Mouse (Mus musculus) hindbrain, embryonic 16.5 days (tissue): ENCODE data around the gene Kcnt1. TPM values are rescaled to one million over a fixed set of nuclear protein-coding genes. Genes with fewer than 3 reads are reported as not detected.
A peak's percentile ranks its signal among the peaks of the same experiment; 100 is the strongest.

Source experiments
- ATAC-seq: fragments of 200-750 bp; cut with Nextera tagmentation; 2 replicates; pipeline ENCODE4 v1.8.0; 2017; ENCODE audit warnings: moderate TSS enrichment, moderate library complexity
- H3K27ac ChIP-seq: fragments of 300-500 bp; sonication (generic); 2 replicates; pipeline ENCODE4 v1.5.1; 2014; ENCODE audit warnings: low read depth, mild to moderate bottlenecking, control low read depth, low read length, moderate library complexity
- H3K27me3 ChIP-seq: fragments of 300-500 bp; sonication (generic); replicated peaks from 2 replicates; pipeline ENCODE4 v1.6.1; 2014; ENCODE audit warnings: low read length; ENCODE audit not compliant: control insufficient read depth, insufficient read depth
- H3K36me3 ChIP-seq: fragments of 300-500 bp; sonication (generic); 2 replicates; pipeline ENCODE4 v1.6.1; 2014; ENCODE audit warnings: mild to moderate bottlenecking, low read length, moderate library complexity, mixed read lengths; ENCODE audit not compliant: control insufficient read depth, insufficient read depth
- H3K4me1 ChIP-seq: fragments of 300-500 bp; sonication (generic); 2 replicates; pipeline ENCODE4 v1.6.1; 2014; ENCODE audit warnings: low read depth, low read length; ENCODE audit not compliant: control insufficient read depth, insufficient read depth
- H3K4me2 ChIP-seq: fragments of 300-500 bp; sonication (generic); 2 replicates; pipeline ENCODE4 v1.6.1; 2014; ENCODE audit warnings: mild to moderate bottlenecking, low read length, control low read depth, moderate library complexity
- H3K4me3 ChIP-seq: fragments of 300-500 bp; sonication (generic); 2 replicates; pipeline ENCODE4 v1.5.1; 2014; ENCODE audit warnings: mild to moderate bottlenecking, low read length, control low read depth, moderate library complexity
- H3K9ac ChIP-seq: fragments of 300-500 bp; sonication (generic); 2 replicates; pipeline ENCODE4 v1.6.1; 2014; ENCODE audit warnings: low read depth, mild to moderate bottlenecking, control low read depth, low read length, moderate library complexity
- H3K9me3 ChIP-seq: fragments of 300-500 bp; sonication (generic); 2 replicates; pipeline ENCODE4 v1.6.1; 2014; ENCODE audit warnings: mild to moderate bottlenecking, low read length, moderate library complexity; ENCODE audit not compliant: control insufficient read depth
- WGBS: fragments of 180-500 bp; shearing (Covaris S2); extraction: QIAGEN DNeasy Blood & Tissue Kit; methylation state at CpG from one replicate; pipeline ENCODE4 v1.1.7; 2014; 5-methylcytosine and 5-hydroxymethylcytosine counted together
- polyA plus RNA-seq: library from polyadenylated mRNA; unstranded; fragments of >200 nt; fragmentation: Nextera tagmentation; extraction: Ambion mirVana; gene quantifications from 2 replicates; pipeline ENCODE4 v1.2.1, GENCODE M21; 2015

The Kcnt1 gene
- polyA plus RNA-seq, 1 experiment from 2014 or later, result 27.4 TPM

DNA sequence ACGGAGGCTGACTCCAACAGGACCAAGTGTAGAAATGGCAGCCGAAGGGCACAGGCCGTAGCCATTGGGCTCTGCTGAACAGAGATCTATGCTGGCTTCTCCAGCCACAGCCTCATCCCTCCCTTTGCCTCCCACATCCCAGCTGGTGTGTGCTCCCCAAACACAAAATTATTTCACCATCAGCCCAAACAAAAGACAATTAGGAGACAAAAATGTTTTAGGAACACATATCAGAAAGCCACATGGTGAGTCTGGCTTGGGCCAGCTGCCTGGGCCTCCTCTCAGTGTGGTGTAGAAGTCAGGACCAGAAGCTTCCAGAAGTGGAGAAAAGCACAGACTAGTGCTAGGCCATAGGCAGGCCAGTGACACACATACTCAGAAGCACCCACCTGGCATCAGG is 19.4 kb upstream of the Kcnt1 start:
- Histone ChIP-seq H3K4me2 (no peak overlapping the region), H3K9me3 (no peaks in the 10 kb centered on the region), H3K9ac (no peak overlapping the region), H3K4me1 (no peaks in the 10 kb centered on the region), H3K27ac (no peak overlapping the region), H3K4me3 (no peak overlapping the region), H3K36me3 (no peaks in the 10 kb centered on the region), H3K27me3 (no peaks in the 10 kb centered on the region)
- ATAC-seq, result no peak
- 97% methylated on average over 3 of the region's 3 CpGs for WGBS

DNA sequence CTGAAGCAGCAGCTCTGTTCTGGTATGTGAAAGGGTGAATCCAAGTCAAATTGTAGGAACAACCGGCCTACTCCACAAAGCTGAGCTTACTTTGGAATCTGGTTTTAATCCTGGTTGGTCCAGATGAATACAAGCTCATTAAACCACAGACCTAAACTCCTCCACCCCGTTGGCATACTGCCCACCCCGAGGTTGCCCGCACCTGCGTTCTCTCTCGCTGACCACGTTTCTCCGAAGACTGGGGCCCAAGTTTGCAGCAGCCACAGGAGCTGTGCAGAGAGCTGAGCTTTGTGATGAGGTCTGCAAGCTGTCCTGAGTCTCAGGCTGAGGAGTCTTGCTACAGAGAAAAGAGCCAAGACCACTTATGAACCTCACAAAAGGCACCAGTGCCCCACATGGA is 17.0 kb upstream of the Kcnt1 start:
- no peak overlapping the region for H3K4me2 ChIP-seq
- H3K27ac ChIP-seq, result no peak overlapping the region
- no peak overlapping the region for H3K9ac ChIP-seq
- H3K27me3 ChIP-seq, result no peaks in the 10 kb centered on the region
- H3K36me3 ChIP-seq, result no peaks in the 10 kb centered on the region
- H3K4me3 ChIP-seq, result no peak overlapping the region
- H3K9me3 ChIP-seq, result no peaks in the 10 kb centered on the region
- no peaks in the 10 kb centered on the region for H3K4me1 ChIP-seq
- WGBS, result 79% methylated on average over 8 of the region's 8 CpGs
- no peak for ATAC-seq

DNA sequence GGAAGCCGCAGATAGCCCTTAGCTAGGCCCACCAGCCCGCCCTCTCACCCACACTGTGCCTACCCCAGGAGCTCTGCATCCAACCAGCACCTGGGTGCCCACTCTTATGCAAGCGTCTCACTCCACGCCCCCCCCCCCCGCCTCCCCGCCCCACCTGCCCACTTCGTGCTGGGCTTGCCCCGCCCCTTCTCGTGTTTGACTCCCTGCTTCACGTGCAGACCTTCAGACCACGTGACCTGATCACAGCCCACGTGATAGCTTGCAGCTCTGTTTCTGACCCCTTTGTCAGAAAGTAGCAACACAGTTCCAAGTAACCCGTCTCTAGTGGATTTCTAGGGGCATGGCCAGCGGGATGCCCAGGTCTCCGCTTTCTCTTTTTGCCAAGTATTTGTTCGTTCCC is 16.3 kb upstream of the Kcnt1 start, which contains the start of gene Sohlh1:
TSS of gene Sohlh1 (minus strand) at position 23 of the 400 bp plus-strand sequence.
- Histone ChIP-seq H3K9me3 (no peaks in the 10 kb centered on the region), H3K4me3 (no peak within 1 kb of the TSS), H3K4me2 (no peak within 1 kb of the TSS), H3K9ac (no peak within 1 kb of the TSS), H3K36me3 (no peaks in the 10 kb centered on the region), H3K27ac (no peak within 1 kb of the TSS), H3K4me1 (no peaks in the 10 kb centered on the region), H3K27me3 (no peaks in the 10 kb centered on the region)
- WGBS, result 84% methylated on average over 13 of the region's 16 CpGs
- no peak for ATAC-seq

- Histone ChIP-seq H3K9me3 (no peaks in the 10 kb centered on the region), H3K4me3 (no peak overlapping the region), H3K9ac (no peak overlapping the region), H3K27me3 (no peaks in the 10 kb centered on the region), H3K4me2 (no peak overlapping the region), H3K4me1 (no peaks in the 10 kb centered on the region), H3K27ac (no peak overlapping the region), H3K36me3 (no peaks in the 10 kb centered on the region)
- 6% methylated on average over 4 of the region's 4 CpGs for WGBS
- no peak for ATAC-seq
These were observed 13.2 kb upstream of the Kcnt1 start for GRCm38 (mm10) chr2:25850330-25850729.

GRCm38 (mm10) chr2:25852626-25853025 is 10.9 kb upstream of the Kcnt1 start:
- H3K9ac ChIP-seq, result no peak overlapping the region
- ATAC-seq, result peak; percentile 89
- H3K4me3 ChIP-seq, result no peak overlapping the region
- no peaks in the 10 kb centered on the region for H3K36me3 ChIP-seq
- 39% methylated on average over 3 of the region's 3 CpGs for WGBS
- no peaks in the 10 kb centered on the region for H3K9me3 ChIP-seq
- H3K27me3 ChIP-seq, result no peaks in the 10 kb centered on the region
- no peaks in the 10 kb centered on the region for H3K4me1 ChIP-seq
- no peak overlapping the region for H3K27ac ChIP-seq
- H3K4me2 ChIP-seq, result no peak overlapping the region

- ATAC-seq, result no peak
- WGBS, result 80% methylated on average over 5 of the region's 5 CpGs
- Histone ChIP-seq H3K4me1 (no peaks in the 10 kb centered on the region), H3K9ac (no peak overlapping the region), H3K4me2 (no peak overlapping the region), H3K36me3 (no peaks in the 10 kb centered on the region), H3K9me3 (no peaks in the 10 kb centered on the region), H3K27ac (no peak overlapping the region), H3K27me3 (no peaks in the 10 kb centered on the region), H3K4me3 (no peak overlapping the region)
These were observed 9.5 kb upstream of the Kcnt1 start for GRCm38 (mm10) chr2:25853998-25854397.

DNA sequence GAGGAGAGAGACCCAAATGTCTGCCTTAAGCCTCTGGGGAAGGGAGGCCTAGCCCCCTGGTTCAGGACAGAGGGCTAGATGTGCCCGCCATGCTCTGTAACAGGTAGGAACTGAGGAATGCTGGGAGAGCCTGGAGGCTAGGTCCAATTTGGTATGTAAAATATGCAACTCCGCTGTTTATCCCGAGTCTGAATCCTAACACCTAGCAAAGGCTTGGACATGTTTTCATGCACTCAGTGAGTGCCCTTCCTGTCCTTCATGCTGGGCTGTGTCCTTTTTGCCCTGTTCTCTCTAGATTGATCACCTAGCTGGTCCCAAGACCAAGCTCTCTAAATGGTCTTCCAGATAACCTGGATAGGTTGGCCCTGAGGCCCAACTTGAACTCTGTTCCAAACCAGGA is 3.6 kb upstream of the Kcnt1 start:
- H3K36me3 ChIP-seq, result no peaks in the 10 kb centered on the region
- H3K27ac ChIP-seq, result no peak overlapping the region
- peaks cover 21% of the 10 kb centered on the region for H3K4me1 ChIP-seq
- H3K9ac ChIP-seq, result no peak overlapping the region
- H3K9me3 ChIP-seq, result no peaks in the 10 kb centered on the region
- ATAC-seq, result no peak
- no peak overlapping the region for H3K4me3 ChIP-seq
- 89% methylated on average over 3 of the region's 3 CpGs for WGBS
- no peak overlapping the region for H3K4me2 ChIP-seq
- H3K27me3 ChIP-seq, result no peaks in the 10 kb centered on the region

GRCm38 (mm10) chr2:25862038-25862437 is 1.5 kb upstream of the Kcnt1 start:
- H3K9ac ChIP-seq, result no peak overlapping the region
- no peaks in the 10 kb centered on the region for H3K27me3 ChIP-seq
- H3K4me2 ChIP-seq, result no peak overlapping the region
- no peak overlapping the region for H3K27ac ChIP-seq
- H3K4me1 ChIP-seq, result peaks cover 27% of the 10 kb centered on the region
- H3K4me3 ChIP-seq, result no peak overlapping the region
- H3K36me3 ChIP-seq, result no peaks in the 10 kb centered on the region
- WGBS, result 71% methylated on average over 2 of the region's 2 CpGs
- ATAC-seq, result no peak
- no peaks in the 10 kb centered on the region for H3K9me3 ChIP-seq

DNA sequence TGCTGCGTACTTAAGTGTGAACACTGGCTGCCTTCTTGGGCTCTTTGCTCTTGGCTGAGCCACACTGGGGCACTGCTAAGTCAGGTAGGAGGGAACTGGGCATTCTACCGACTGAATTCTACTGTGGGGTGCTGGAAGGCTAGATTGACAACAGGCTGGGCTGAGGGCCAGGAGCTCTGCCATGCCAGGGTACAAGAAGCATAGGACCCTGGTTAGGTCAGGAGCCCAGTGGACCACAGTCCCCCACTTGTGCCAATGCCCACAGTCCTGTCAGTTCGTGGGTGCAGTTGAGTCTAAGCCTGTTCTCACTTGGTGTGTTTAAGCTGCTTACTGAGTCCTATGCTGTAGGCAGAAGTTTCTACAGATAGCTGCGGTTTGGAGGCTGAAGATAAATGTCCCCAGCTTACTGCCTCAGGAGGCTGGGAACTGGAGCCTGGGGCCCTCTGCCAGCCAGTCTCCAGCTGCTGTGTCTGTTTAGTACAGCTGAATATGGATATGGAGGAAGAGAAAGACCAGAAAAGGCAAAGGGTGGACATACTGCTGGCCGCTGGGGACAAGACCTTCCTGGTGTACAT is 751 bp upstream of the Kcnt1 start:
- ATAC-seq, result peak; percentile 22; the same call in 1 of the 2 replicates
- peak overlapping the region; percentile 19 for H3K9ac ChIP-seq

More for the DNA sequence above, 751 bp upstream of the Kcnt1 start:
- H3K27ac ChIP-seq, result no peak overlapping the region; the same call in 1 of the 2 replicates
- no peaks in the 10 kb centered on the region for H3K27me3 ChIP-seq
- H3K36me3 ChIP-seq, result no peaks in the 10 kb centered on the region
- peaks cover 27% of the 10 kb centered on the region for H3K4me1 ChIP-seq
- no peak overlapping the region; the same call in 1 of the 2 replicates for H3K4me3 ChIP-seq
- WGBS, result 59% methylated on average over 5 of the region's 5 CpGs
- H3K4me2 ChIP-seq, result peak overlapping the region; percentile 97
- H3K9me3 ChIP-seq, result no peaks in the 10 kb centered on the region
